Mouse (Mus musculus) kidney, postnatal 0 days (tissue): ENCODE measurements around the gene 2010300C02Rik. TPM values are rescaled to one million over a fixed set of nuclear protein-coding genes. Genes with fewer than 3 reads are reported as not detected.

ENCODE experiments used
- ATAC-seq: fragments of 200-750 bp; cut with Nextera tagmentation; replicated peaks from 2 replicates; pipeline ENCODE4 v1.8.0; 2017; ENCODE audit warnings: low read depth, moderate number of reproducible peaks, moderate TSS enrichment, moderate library complexity; ENCODE audit not compliant: low FRiP score
- DNase-seq: peaks from one replicate; pipeline ENCODE4 v3.0.0-alpha.2; 2016; ENCODE audit warnings: low spot score
- H3K27ac ChIP-seq: fragments of 300-500 bp; sonication (generic); 2 replicates; pipeline ENCODE4 v1.5.1; 2014; ENCODE audit warnings: mild to moderate bottlenecking
- H3K27me3 ChIP-seq: fragments of 300-500 bp; sonication (generic); 2 replicates; pipeline ENCODE4 v1.6.1; 2014; ENCODE audit warnings: low read length, mixed read lengths; ENCODE audit not compliant: insufficient read depth
- H3K36me3 ChIP-seq: fragments of 300-500 bp; sonication (generic); 2 replicates; pipeline ENCODE4 v1.6.1; 2014; ENCODE audit warnings: low read length, mixed read lengths; ENCODE audit not compliant: insufficient read depth
- H3K4me1 ChIP-seq: fragments of 300-500 bp; sonication (generic); replicated peaks from 2 replicates; pipeline ENCODE4 v1.6.1; 2014; ENCODE audit warnings: antibody characterized with exemption, low read length, mixed read lengths; ENCODE audit not compliant: insufficient read depth
- H3K4me2 ChIP-seq: fragments of 300-500 bp; sonication (generic); 2 replicates; pipeline ENCODE4 v1.6.1; 2014; ENCODE audit warnings: mild to moderate bottlenecking, low read length, moderate library complexity, mixed read lengths
- H3K4me3 ChIP-seq: fragments of 300-500 bp; sonication (generic); replicated peaks from 2 replicates; pipeline ENCODE4 v1.5.1; 2014; ENCODE audit warnings: low read depth, low read length
- H3K9ac ChIP-seq: fragments of 300-500 bp; sonication (generic); 2 replicates; pipeline ENCODE4 v1.6.1; 2014; ENCODE audit warnings: low read depth, low read length
- H3K9me3 ChIP-seq: fragments of 300-500 bp; sonication (generic); replicated peaks from 2 replicates; pipeline ENCODE4 v1.6.1; 2016; ENCODE audit warnings: low read length, inconsistent platforms, mixed read lengths
- CTCF ChIP-seq: IDR thresholded peaks from 2 replicates; pipeline ENCODE4 v1.5.1; 2016; ENCODE audit warnings: antibody characterized with exemption, low read depth, mild to moderate bottlenecking, moderate library complexity
- WGBS: fragments of 180-500 bp; shearing (Covaris S2); extraction: QIAGEN DNeasy Blood & Tissue Kit; methylation state at CpG from one replicate; pipeline ENCODE4 v1.1.7; 2014; 5-methylcytosine and 5-hydroxymethylcytosine counted together
- polyA plus RNA-seq: library from polyadenylated mRNA; unstranded; fragments of >200 nt; fragmentation: Nextera tagmentation; extraction: Ambion mirVana; gene quantifications from 2 replicates; pipeline ENCODE4 v1.2.1, GENCODE M21; 2015

Gene 2010300C02Rik
- polyA plus RNA-seq, 1 experiment from 2014 or later, result 2.4 TPM

- no peak for TF ChIP-seq CTCF
- no peak overlapping the region for H3K27ac ChIP-seq
- ATAC-seq, result no peak
These were observed 87.5 kb downstream of the 2010300C02Rik start for GRCm38 (mm10) chr1:37632425-37632824.

DNA sequence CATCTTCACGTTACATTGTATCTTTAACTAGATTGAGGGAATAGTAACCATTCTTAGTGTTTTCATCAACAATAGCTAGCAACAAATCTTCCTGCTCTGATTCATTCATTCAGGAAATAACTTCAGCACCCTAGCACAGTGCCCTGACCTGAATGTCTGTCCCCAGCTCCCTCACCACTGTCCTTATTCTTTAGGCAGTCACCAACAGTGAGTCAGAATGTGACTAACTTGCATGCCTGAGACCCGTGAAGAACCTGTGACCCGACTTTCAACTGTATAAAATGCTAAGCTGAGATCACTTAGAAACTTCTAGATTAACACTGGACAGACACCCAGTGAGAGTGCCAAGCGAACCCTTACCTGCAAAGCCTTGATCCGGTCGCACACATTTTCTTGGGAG, 88.4 kb downstream of the 2010300C02Rik start:
- no peaks in the 10 kb centered on the region for H3K36me3 ChIP-seq
- no peak overlapping the region for H3K27ac ChIP-seq
- no peak for TF ChIP-seq CTCF
- no peaks in the 10 kb centered on the region for H3K9me3 ChIP-seq
- no peak overlapping the region for H3K9ac ChIP-seq
- no peaks in the 10 kb centered on the region for H3K4me1 ChIP-seq
- 80% methylated on average over 6 of the region's 6 CpGs for WGBS
- ATAC-seq (no peak), DNase-seq (no peak)
- H3K4me3 ChIP-seq, result no peak overlapping the region
- H3K4me2 ChIP-seq, result no peak overlapping the region
- no peaks in the 10 kb centered on the region for H3K27me3 ChIP-seq

More at GRCm38 (mm10) chr1:37632425-37632824, 87.5 kb downstream of the 2010300C02Rik start:
- 82% methylated on average over 8 of the region's 8 CpGs for WGBS
- Histone ChIP-seq H3K9me3 (no peaks in the 10 kb centered on the region), H3K36me3 (no peaks in the 10 kb centered on the region), H3K9ac (no peak overlapping the region), H3K27me3 (no peaks in the 10 kb centered on the region), H3K4me3 (no peak overlapping the region), H3K4me1 (no peaks in the 10 kb centered on the region), H3K4me2 (no peak overlapping the region)
- no peak for DNase-seq

DNA sequence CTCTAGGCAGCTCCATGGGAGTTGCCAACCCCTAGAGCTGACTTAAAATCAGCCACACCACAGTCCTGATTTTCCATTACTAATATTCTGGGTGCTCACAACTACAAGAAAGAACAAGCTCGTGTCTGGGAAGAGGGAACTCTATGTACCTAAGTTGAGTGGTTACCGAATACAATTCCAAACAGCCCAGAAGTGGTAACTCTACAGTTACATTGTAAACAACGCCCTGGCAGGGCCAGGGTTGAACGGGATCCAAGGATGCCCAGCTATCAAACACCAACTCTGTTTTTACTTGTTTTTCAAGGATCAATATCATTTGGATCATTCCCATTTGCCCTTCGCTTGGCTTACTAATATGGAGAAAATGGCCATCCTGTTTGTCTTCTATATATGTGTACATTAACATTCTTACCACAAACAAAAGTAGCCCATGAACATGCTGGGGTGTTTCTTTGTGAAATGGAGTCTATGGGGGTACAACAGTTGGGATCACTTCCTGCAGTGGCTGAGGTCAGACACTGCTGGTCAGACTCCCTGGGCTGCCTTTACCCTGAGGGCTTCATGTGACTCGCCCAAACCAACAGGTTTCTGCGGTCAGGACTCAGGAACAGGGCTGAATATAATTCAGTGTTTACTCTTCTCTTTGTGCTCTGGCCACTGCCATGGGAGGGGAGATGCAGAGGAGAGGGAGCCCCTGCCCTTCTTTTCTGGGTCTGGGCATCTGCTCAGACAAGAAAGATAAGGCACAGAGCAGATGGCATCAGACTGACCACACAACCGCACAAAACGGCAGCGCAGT, 89.3 kb downstream of the 2010300C02Rik start:
- H3K27ac ChIP-seq, result no peak overlapping the region
- TF ChIP-seq CTCF, result no peak
- H3K9ac ChIP-seq, result no peak overlapping the region
- H3K4me1 ChIP-seq, result no peaks in the 10 kb centered on the region
- ATAC-seq (no peak), DNase-seq (no peak)
- H3K4me3 ChIP-seq, result no peak overlapping the region
- H3K9me3 ChIP-seq, result no peaks in the 10 kb centered on the region
- no peaks in the 10 kb centered on the region for H3K27me3 ChIP-seq
- no peak overlapping the region for H3K4me2 ChIP-seq
- WGBS, result 71% methylated on average over 10 of the region's 10 CpGs
- H3K36me3 ChIP-seq, result no peaks in the 10 kb centered on the region

- Histone ChIP-seq H3K4me2 (no peak overlapping the region), H3K4me1 (no peaks in the 10 kb centered on the region), H3K9ac (no peak overlapping the region), H3K9me3 (no peaks in the 10 kb centered on the region), H3K27me3 (no peaks in the 10 kb centered on the region), H3K4me3 (no peak overlapping the region), H3K36me3 (no peaks in the 10 kb centered on the region), H3K27ac (no peak overlapping the region)
- 96% methylated on average over 5 of the region's 5 CpGs for WGBS
- no peak for TF ChIP-seq CTCF
- ATAC-seq, result no peak
- no peak for DNase-seq
These were observed 90.0 kb downstream of the 2010300C02Rik start for GRCm38 (mm10) chr1:37629876-37630275.

- H3K27me3 ChIP-seq, result no peaks in the 10 kb centered on the region
- no peak for ATAC-seq
- 45% methylated on average over 6 of the region's 6 CpGs for WGBS
- no peak overlapping the region for H3K4me3 ChIP-seq
- H3K9me3 ChIP-seq, result no peaks in the 10 kb centered on the region
- no peak overlapping the region for H3K4me2 ChIP-seq
- no peak overlapping the region for H3K9ac ChIP-seq
- TF ChIP-seq CTCF, result no peak
- no peaks in the 10 kb centered on the region for H3K4me1 ChIP-seq
- DNase-seq, result no peak
- H3K27ac ChIP-seq, result no peak overlapping the region
- H3K36me3 ChIP-seq, result no peaks in the 10 kb centered on the region
These were observed 91.1 kb downstream of the 2010300C02Rik start for GRCm38 (mm10) chr1:37628749-37629148.

DNA sequence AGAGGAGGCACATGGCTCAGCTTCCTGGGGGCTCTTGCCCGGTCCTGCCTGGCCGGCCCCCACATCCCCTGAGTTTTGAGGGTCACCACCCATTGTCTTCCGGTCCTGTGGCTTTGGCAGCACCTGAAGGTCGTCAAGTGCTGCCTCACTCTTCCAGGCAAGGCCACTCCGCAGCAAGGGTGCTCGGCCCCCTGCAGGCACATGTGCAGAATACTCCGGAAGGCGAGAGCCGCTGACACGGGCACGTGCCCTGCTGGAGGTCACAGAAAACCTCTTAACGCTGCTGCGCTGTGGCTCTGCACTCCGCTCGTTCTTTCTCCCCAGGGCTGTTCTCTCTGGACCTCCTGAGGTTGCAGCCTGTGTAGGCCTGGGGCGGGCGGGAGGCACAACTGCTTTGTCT, 95.7 kb downstream of the 2010300C02Rik start:
- H3K36me3 ChIP-seq, result no peaks in the 10 kb centered on the region
- no peak overlapping the region for H3K4me3 ChIP-seq
- ATAC-seq (no peak), DNase-seq (no peak)
- 84% methylated on average over 17 of the region's 17 CpGs for WGBS
- no peak overlapping the region for H3K9ac ChIP-seq
- no peak overlapping the region for H3K27ac ChIP-seq
- no peaks in the 10 kb centered on the region for H3K27me3 ChIP-seq
- no peak overlapping the region for H3K4me2 ChIP-seq
- TF ChIP-seq CTCF, result peak; percentile 30
- H3K4me1 ChIP-seq, result no peaks in the 10 kb centered on the region
- no peaks in the 10 kb centered on the region for H3K9me3 ChIP-seq
